ENCODE assay signal across 9 mouse cellular contexts in the genomic region with DNA sequence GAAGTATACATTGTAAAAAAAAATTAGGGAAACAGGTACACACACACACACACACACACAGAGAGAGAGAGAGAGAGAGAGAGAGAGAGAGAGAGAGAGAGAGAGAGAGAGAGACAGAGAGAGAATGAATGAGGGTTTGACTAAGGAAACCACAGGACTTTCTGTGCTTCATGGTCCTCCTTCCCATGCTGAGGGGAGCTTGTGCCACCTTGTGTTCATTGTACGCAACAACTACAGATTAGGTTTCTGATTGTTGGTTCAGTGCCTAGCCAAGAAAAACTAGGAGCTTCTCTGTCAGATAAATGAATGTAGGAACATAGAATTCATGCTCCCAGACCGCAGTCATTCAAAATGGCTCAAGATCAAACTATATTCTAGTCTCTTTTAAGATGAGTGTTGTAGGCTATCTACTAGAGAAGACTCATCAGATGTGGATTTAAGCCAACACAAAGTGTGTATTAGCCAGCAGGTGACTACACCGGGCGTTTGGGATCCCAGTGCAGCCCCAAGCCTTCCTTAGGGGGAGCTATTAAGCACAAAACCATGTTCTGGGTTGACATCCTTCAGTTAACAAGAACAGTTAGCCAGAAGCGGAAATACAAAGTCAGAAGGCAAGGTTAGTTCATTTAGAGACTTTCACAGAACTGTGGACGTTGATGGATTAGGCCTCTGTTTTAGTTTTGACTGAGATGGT. TPM values are rescaled to one million over a fixed set of nuclear protein-coding genes. Genes with fewer than 3 reads are reported as not detected.
DNase-seq lines count a peak whose midpoint lies in the region; ATAC-seq and TF ChIP-seq lines count a peak whose summit lies in the region.
"Had no signal": no experiment of that assay in that cellular context is flagged by ENCODE, and none has a peak within 500 bp of the region (broad histone marks: within the 10 kb centered on the region; RNA-seq: fewer than 3 reads in every experiment).

No protein-coding gene starts in this region.

- 68% methylated on average over 6 of the region's 6 CpGs for WGBS in kidney, postnatal 0 days
- WGBS in lung, postnatal 0 days = 61% methylated on average over 6 of the region's 6 CpGs

- no peaks in the 10 kb centered on the region for H3K36me3 ChIP-seq in kidney, postnatal 0 days (ENCODE audit: insufficient read depth, low read length)
- no peaks in the 10 kb centered on the region for H3K36me3 ChIP-seq in lung, postnatal 0 days (ENCODE audit: insufficient read depth, low read length)

- TF ChIP-seq EP300 in lung, postnatal 0 days (IDR thresholded peaks at IDR 0.05) = no peak

- no peak overlapping the region for H3K27ac ChIP-seq in kidney, postnatal 0 days
- no peak overlapping the region for H3K27ac ChIP-seq in lung, postnatal 0 days (ENCODE audit: low read length)

- H3K9me3 ChIP-seq in kidney, postnatal 0 days (replicated peaks; ENCODE audit: low read length) = no peaks in the 10 kb centered on the region
- H3K9me3 ChIP-seq in lung, postnatal 0 days (ENCODE audit: low read length) = no peaks in the 10 kb centered on the region

- no peak overlapping the region for H3K4me3 ChIP-seq in kidney, postnatal 0 days (replicated peaks; ENCODE audit: low read depth, low read length)
- H3K4me3 ChIP-seq in lung, postnatal 0 days (ENCODE audit: low read depth, low read length) = no peak overlapping the region

- no peak overlapping the region for H3K4me2 ChIP-seq in kidney, postnatal 0 days (ENCODE audit: low read length)
- H3K4me2 ChIP-seq in lung, postnatal 0 days (replicated peaks; ENCODE audit: low read depth, low read length) = no peak overlapping the region

- no peak overlapping the region for H3K9ac ChIP-seq in kidney, postnatal 0 days (ENCODE audit: low read depth, low read length)
- H3K9ac ChIP-seq in lung, postnatal 0 days (replicated peaks; ENCODE audit: low read depth) = no peak overlapping the region

- peak; percentile 41 to 82 for DNase-seq in adrenal gland, adult (ENCODE audit: inconsistent age in 2 of 2, low spot score in 1 of 2)
- DNase-seq in adrenal gland, adult 8-10 months = no peak
- DNase-seq in c-Kit-positive CD71-positive TER-119-positive erythroid progenitor cells, embryonic 14.5 days (ENCODE audit: low spot score) = peak; percentile 31
- DNase-seq in forelimb bud, embryonic 11.5 days (ENCODE audit: low read depth, low spot score) = peak; percentile 61
- peak; percentile 83 for DNase-seq in kidney, postnatal 0 days (ENCODE audit: low spot score)
- peak; percentile 83 for DNase-seq in lung, postnatal 0 days (ENCODE audit: low spot score)
- DNase-seq in right cerebral cortex, postnatal 4 days = peak; percentile 14

- H3K27me3 ChIP-seq in kidney, postnatal 0 days (ENCODE audit: insufficient read depth, low read length) = no peaks in the 10 kb centered on the region
- H3K27me3 ChIP-seq in lung, postnatal 0 days (replicated peaks; ENCODE audit: insufficient read depth, low read length) = no peaks in the 10 kb centered on the region

- no peaks in the 10 kb centered on the region for H3K4me1 ChIP-seq in kidney, postnatal 0 days (replicated peaks; ENCODE audit: insufficient read depth, low read length)
- no peaks in the 10 kb centered on the region for H3K4me1 ChIP-seq in lung, postnatal 0 days (ENCODE audit: insufficient read depth, low read depth, low read length)

- TF ChIP-seq CTCF in kidney, postnatal 0 days (IDR thresholded peaks at IDR 0.05; ENCODE audit: low read depth) = peak; percentile 95
- TF ChIP-seq CTCF in lung, postnatal 0 days (IDR thresholded peaks at IDR 0.05) = peak; percentile 92

- ATAC-seq in CD4-positive, CD25-positive, alpha-beta regulatory T cell, adult 4 months = peak; percentile 97
- ATAC-seq in kidney, postnatal 0 days (replicated peaks; ENCODE audit: low FRiP score, low read depth) = 0 out of 2 replicates have a peak, but pooled peaks have one; percentile 46
- ATAC-seq in lung, postnatal 0 days = peak; percentile 47; the same call in 1 of the 2 replicates

RNA-seq across cellular contexts. Expression of a gene that starts 28.7 kb away (rescaled TPM):
- total RNA-seq in adrenal gland, adult 8-10 months (2022) = not detected
- not detected for polyA plus RNA-seq in CD4-positive, CD25-positive, alpha-beta regulatory T cell, adult 4 months (2017; shearing (Covaris generic))
- not detected in 2 replicates for polyA plus RNA-seq in kidney, postnatal 0 days (2015; fragmentation: Nextera tagmentation; extraction: Ambion mirVana)
- not detected in 2 replicates for polyA plus RNA-seq in lung, postnatal 0 days (2015; fragmentation: Nextera tagmentation; extraction: Ambion mirVana)
- total RNA-seq: left cerebral cortex, postnatal 36 days had no signal

RNA-seq across cellular contexts. Expression of a gene that starts 39.6 kb away (rescaled TPM):
- total RNA-seq in adrenal gland, adult 8-10 months (2022) = 10 to 100 TPM; 18.6 to 25.2 (median 22.2) TPM
- 10 to 100 TPM; 22.0 to 28.5 TPM for polyA plus RNA-seq in CD4-positive, CD25-positive, alpha-beta regulatory T cell, adult 4 months (2017; shearing (Covaris generic))
- 12.4 and 13.2 TPM in 2 replicates for polyA plus RNA-seq in kidney, postnatal 0 days (2015; fragmentation: Nextera tagmentation; extraction: Ambion mirVana)
- polyA plus RNA-seq in lung, postnatal 0 days (2015; fragmentation: Nextera tagmentation; extraction: Ambion mirVana) = 9.0 and 10.3 TPM in 2 replicates

Comparison
In these comparisons a context has a peak if more than half of its experiments do, and no peak if none do; other contexts are left out.
1. ATAC-seq: peak in every context shown above with its lines; median percentile 97 in CD4-positive, CD25-positive, alpha-beta regulatory T cell, adult 4 months; 47 in lung, postnatal 0 days; 46 in kidney, postnatal 0 days.